Mouse (Mus musculus) CH12.LX (cell line): ENCODE measurements around the gene D630003M21Rik. TPM values are rescaled to one million over a fixed set of nuclear protein-coding genes. Genes with fewer than 3 reads are reported as not detected.
A peak's percentile ranks its signal among the peaks of the same experiment; 100 is the strongest.

ENCODE experiments used
- DNase-seq: peaks from one replicate; pipeline ENCODE4 v3.0.0-alpha.2; 2013; ENCODE audit errors: extremely low read depth
- H3K27ac ChIP-seq: 2 replicates; pipeline ENCODE4 v1.5.1; 2012; ENCODE audit warnings: low read depth, mild to moderate bottlenecking, control low read depth, moderate library complexity; ENCODE audit not compliant: insufficient read depth
- H3K27me3 ChIP-seq: replicated peaks from 2 replicates; pipeline ENCODE3; 2012; ENCODE audit warnings: inconsistent platforms
- H3K36me3 ChIP-seq, 2 experiments: replicated peaks in 1 of 2; 2 replicates each; pipeline versions ENCODE3 to v1.6.1; 2012; ENCODE audit warnings: inconsistent platforms in 1 of 2, low read length in 1 of 2, mild to moderate bottlenecking in 1 of 2, mixed read lengths in 1 of 2, moderate library complexity in 1 of 2; ENCODE audit not compliant: control insufficient read depth in 1 of 2, insufficient read depth in 1 of 2
- H3K4me1 ChIP-seq, 2 experiments: 2 replicates each; pipeline ENCODE4 v1.6.1; 2012; ENCODE audit warnings: inconsistent platforms in 1 of 2, moderate library complexity in 1 of 2; ENCODE audit not compliant: insufficient read depth in 2 of 2, control insufficient read depth in 1 of 2
- H3K4me2 ChIP-seq: 2 replicates; pipeline ENCODE4 v1.6.1; 2012; ENCODE audit warnings: low read depth, mild to moderate bottlenecking, control low read depth; ENCODE audit not compliant: poor library complexity, insufficient read depth, severe bottlenecking
- H3K4me3 ChIP-seq, 3 experiments: fragments of 150-350 bp in 1 of 3; sonication (generic) in 1 of 3; replicated peaks in 1 of 3; 2 replicates each; pipeline versions ENCODE3 to v1.5.1; 2011 to 2012; ENCODE audit warnings: low read depth in 2 of 3, low read length in 2 of 3, mild to moderate bottlenecking in 2 of 3, moderate library complexity in 2 of 3, control low read depth in 1 of 3, improper control_type of control experiment in 1 of 3, inconsistent platforms in 1 of 3, mixed read lengths in 1 of 3; ENCODE audit not compliant: poor library complexity in 1 of 3
- H3K79me2 ChIP-seq: replicated peaks from 2 replicates; pipeline ENCODE4 v1.6.1; 2012; ENCODE audit warnings: mild to moderate bottlenecking, moderate library complexity; ENCODE audit not compliant: control insufficient read depth, poor library complexity, insufficient read depth, severe bottlenecking; ENCODE audit errors: extremely low read depth
- H3K9ac ChIP-seq: 2 replicates; pipeline ENCODE4 v1.6.1; 2012; ENCODE audit warnings: low read depth, mild to moderate bottlenecking, control low read depth, moderate library complexity; ENCODE audit not compliant: insufficient read depth
- H3K9me3 ChIP-seq: replicated peaks from 2 replicates; pipeline ENCODE3; 2012; ENCODE audit warnings: low read length, inconsistent platforms, mixed read lengths
- BHLHE40 ChIP-seq: IDR thresholded peaks from 2 replicates; pipeline ENCODE4 v1.6.1; 2011; ENCODE audit warnings: mild to moderate bottlenecking, low read depth, low read length, improper control_type of control experiment
- CHD1 ChIP-seq: IDR thresholded peaks from 2 replicates; pipeline ENCODE4 v1.6.1; 2012; ENCODE audit warnings: low read depth, low read length, improper control_type of control experiment, inconsistent platforms
- CHD2 ChIP-seq: IDR thresholded peaks from 2 replicates; pipeline ENCODE4 v1.6.1; 2011; ENCODE audit warnings: low read length, improper control_type of control experiment
- CTCF ChIP-seq, 2 experiments: IDR thresholded peaks in 1 of 2; conservative IDR thresholded peaks in 1 of 2; 2 replicates each; pipeline ENCODE4 v1.5.1; 2011 to 2012; ENCODE audit warnings: low read depth in 2 of 2, low read length in 2 of 2, improper control_type of control experiment in 1 of 2, inconsistent platforms in 1 of 2, mild to moderate bottlenecking in 1 of 2, moderate library complexity in 1 of 2
- E2F4 ChIP-seq: IDR thresholded peaks from 2 replicates; pipeline ENCODE4 v1.6.1; 2011; ENCODE audit warnings: low read depth, low read length, improper control_type of control experiment; ENCODE audit not compliant: insufficient replicate concordance
- EP300 ChIP-seq: IDR thresholded peaks from 2 replicates; pipeline ENCODE4 v1.6.1; 2011; ENCODE audit warnings: low read length, improper control_type of control experiment
- ETS1 ChIP-seq: conservative IDR thresholded peaks from 2 replicates; pipeline ENCODE4 v1.6.1; 2012; ENCODE audit warnings: low read depth, mild to moderate bottlenecking, inconsistent platforms, low read length, improper control_type of control experiment, moderate library complexity
- HCFC1 ChIP-seq: IDR thresholded peaks from 2 replicates; pipeline ENCODE4 v1.6.1; 2012; ENCODE audit warnings: low read depth, mild to moderate bottlenecking, inconsistent platforms, low read length, improper control_type of control experiment
- IRF4 ChIP-seq: IDR thresholded peaks from 2 replicates; pipeline ENCODE4 v1.6.1; 2014; ENCODE audit warnings: low read depth, mild to moderate bottlenecking, inconsistent platforms, low read length, improper control_type of control experiment
- JUN ChIP-seq: IDR thresholded peaks from 2 replicates; pipeline ENCODE4 v1.6.1; 2011; ENCODE audit warnings: low read depth, mild to moderate bottlenecking, low read length, improper control_type of control experiment, moderate library complexity; ENCODE audit not compliant: insufficient read depth
- JUND ChIP-seq: conservative IDR thresholded peaks from 2 replicates; pipeline ENCODE4 v1.6.1; 2011; ENCODE audit warnings: low read depth, low read length, improper control_type of control experiment
- MAFK ChIP-seq: IDR thresholded peaks from 2 replicates; pipeline ENCODE4 v1.6.1; 2011; ENCODE audit warnings: low read length, improper control_type of control experiment; ENCODE audit not compliant: insufficient replicate concordance
- MAX ChIP-seq: IDR thresholded peaks from 2 replicates; pipeline ENCODE4 v1.6.1; 2011; ENCODE audit warnings: low read length, improper control_type of control experiment
- MAZ ChIP-seq: IDR thresholded peaks from 2 replicates; pipeline ENCODE4 v1.6.1; 2012; ENCODE audit warnings: low read depth, mild to moderate bottlenecking, inconsistent platforms, low read length, improper control_type of control experiment, moderate library complexity
- MXI1 ChIP-seq: IDR thresholded peaks from 2 replicates; pipeline ENCODE4 v1.6.1; 2011; ENCODE audit warnings: mild to moderate bottlenecking, low read depth, low read length, improper control_type of control experiment
- MYC ChIP-seq: IDR thresholded peaks from 2 replicates; pipeline ENCODE4 v1.6.1; 2011; ENCODE audit warnings: low read depth, mild to moderate bottlenecking, improper control_type of control experiment, low read length
- NELFE ChIP-seq: IDR thresholded peaks from 2 replicates; pipeline ENCODE4 v1.6.1; 2011; ENCODE audit warnings: low read depth, low read length, improper control_type of control experiment
- NRF1 ChIP-seq: IDR thresholded peaks from 2 replicates; pipeline ENCODE4 v1.6.1; 2014; ENCODE audit warnings: low read depth, mild to moderate bottlenecking, inconsistent platforms, low read length, improper control_type of control experiment, moderate library complexity
- PAX5 ChIP-seq: IDR thresholded peaks from 2 replicates; pipeline ENCODE4 v1.6.1; 2012; ENCODE audit warnings: low read length, inconsistent platforms, mixed read lengths
- POLR2A ChIP-seq: IDR thresholded peaks from 2 replicates; pipeline ENCODE4 v1.6.1; 2011; ENCODE audit warnings: low read depth, mild to moderate bottlenecking, improper control_type of control experiment, low read length
- POLR2AphosphoS2 ChIP-seq: IDR thresholded peaks from 2 replicates; pipeline ENCODE4 v1.6.1; 2011; ENCODE audit warnings: low read depth, low read length, improper control_type of control experiment
- RAD21 ChIP-seq: IDR thresholded peaks from 2 replicates; pipeline ENCODE4 v1.6.1; 2011; ENCODE audit warnings: low read depth, mild to moderate bottlenecking, low read length, improper control_type of control experiment, moderate library complexity
- SIN3A ChIP-seq: IDR thresholded peaks from 2 replicates; pipeline ENCODE4 v1.6.1; 2012; ENCODE audit warnings: low read length, improper control_type of control experiment, inconsistent platforms
- SMC3 ChIP-seq: IDR thresholded peaks from 2 replicates; pipeline ENCODE4 v1.6.1; 2011; ENCODE audit warnings: low read depth, low read length, improper control_type of control experiment
- TBP ChIP-seq: conservative IDR thresholded peaks from 2 replicates; pipeline ENCODE4 v1.6.1; 2011; ENCODE audit warnings: low read depth, low read length, improper control_type of control experiment
- UBTF ChIP-seq: IDR thresholded peaks from 2 replicates; pipeline ENCODE4 v1.6.1; 2012; ENCODE audit warnings: low read depth, mild to moderate bottlenecking, inconsistent platforms, low read length, improper control_type of control experiment, moderate library complexity
- USF1 ChIP-seq: IDR thresholded peaks from 2 replicates; pipeline ENCODE4 v1.6.1; 2014; ENCODE audit warnings: low read depth, mild to moderate bottlenecking, inconsistent platforms, low read length, improper control_type of control experiment
- USF2 ChIP-seq: conservative IDR thresholded peaks from 2 replicates; pipeline ENCODE4 v1.6.1; 2011; ENCODE audit warnings: low read depth, low read length, improper control_type of control experiment
- ZC3H11A ChIP-seq: IDR thresholded peaks from 2 replicates; pipeline ENCODE4 v1.6.1; 2012; ENCODE audit warnings: low read depth, mild to moderate bottlenecking, inconsistent platforms, low read length, improper control_type of control experiment
- ZKSCAN1 ChIP-seq: IDR thresholded peaks from 2 replicates; pipeline ENCODE4 v1.6.1; 2012; ENCODE audit warnings: low read depth, inconsistent platforms, low read length, improper control_type of control experiment, borderline replicate concordance
- ZMIZ1 ChIP-seq: IDR thresholded peaks from 2 replicates; pipeline ENCODE4 v1.6.1; 2012; ENCODE audit warnings: low read depth, mild to moderate bottlenecking, inconsistent platforms, low read length, improper control_type of control experiment
- ZNF384 ChIP-seq: IDR thresholded peaks from 2 replicates; pipeline ENCODE4 v1.6.1; 2012; ENCODE audit warnings: low read depth, low read length, improper control_type of control experiment, inconsistent platforms
- dilution Hi-C: fragments of 300-500 bp; cut with MboI; formaldehyde crosslinking; loops from 2 replicates; pipeline ENCODE4 v1.14.3; 2020; ENCODE audit warnings: low sequenced_read_pairs; ENCODE audit not compliant: extremely low pct_unique_long_range_greater_than_20kb, extremely low pct_ligation_motif_present
- in situ Hi-C: fragments of 300-500 bp; cut with MboI; formaldehyde crosslinking; loops from 3 replicates; pipeline ENCODE4 v1.14.3; 2019; ENCODE audit warnings: low sequenced_read_pairs, low pct_ligation_motif_present, low pct_unique_long_range_greater_than_20kb, mixed read lengths
- polyA plus RNA-seq: library from polyadenylated mRNA; unstranded; fragments of >175 nt; gene quantifications from 2 replicates; pipeline ENCODE4 v1.2.1, GENCODE M21; 2012; ENCODE audit warnings: low read depth; ENCODE audit not compliant: insufficient read length
- total RNA-seq, 2 experiments: library from RNA; depleted of rRNA; stranded (reverse); fragments of 300-350 nt in 1 of 2; fragments of >200 nt in 1 of 2; gene quantifications; 2 replicates each; pipeline ENCODE4 v1.2.3; 2012 to 2014

The D630003M21Rik gene
- total and polyA plus RNA-seq, 3 experiments: 0.23 to 1.4 (median 0.93) TPM

DNA sequence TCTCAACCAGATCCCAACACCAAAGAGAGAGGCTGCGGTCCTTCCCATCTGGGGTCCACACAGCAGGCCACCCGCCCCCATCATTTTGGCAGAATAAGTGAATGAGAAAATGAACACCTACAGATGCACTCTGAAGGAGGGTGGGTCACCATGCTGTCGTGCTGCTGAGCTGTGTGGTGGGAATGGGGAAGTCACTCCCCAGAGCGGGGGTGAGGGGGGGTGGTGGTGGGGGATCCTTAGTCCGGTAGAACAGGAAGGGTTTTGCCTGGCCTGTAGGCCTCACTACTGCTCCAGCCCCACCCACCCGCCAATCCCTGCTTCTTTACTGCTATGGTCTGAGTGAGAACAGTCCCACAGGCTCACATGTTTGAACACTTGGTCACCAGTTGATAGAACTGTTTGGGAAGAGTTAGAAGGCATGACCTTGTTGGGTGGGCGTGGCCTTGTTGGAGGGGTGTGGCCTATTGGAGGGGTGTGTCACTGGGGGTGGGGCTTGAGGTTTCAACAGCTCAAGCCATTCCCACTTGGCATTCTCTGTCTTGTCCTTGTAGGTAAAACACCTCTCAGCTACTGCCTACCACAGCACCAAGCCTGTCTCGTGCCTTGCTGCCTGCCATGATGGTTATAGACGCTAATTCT is 7.5 kb downstream of the D630003M21Rik start:
- H3K4me3 ChIP-seq: no peak overlapping the region

DNA sequence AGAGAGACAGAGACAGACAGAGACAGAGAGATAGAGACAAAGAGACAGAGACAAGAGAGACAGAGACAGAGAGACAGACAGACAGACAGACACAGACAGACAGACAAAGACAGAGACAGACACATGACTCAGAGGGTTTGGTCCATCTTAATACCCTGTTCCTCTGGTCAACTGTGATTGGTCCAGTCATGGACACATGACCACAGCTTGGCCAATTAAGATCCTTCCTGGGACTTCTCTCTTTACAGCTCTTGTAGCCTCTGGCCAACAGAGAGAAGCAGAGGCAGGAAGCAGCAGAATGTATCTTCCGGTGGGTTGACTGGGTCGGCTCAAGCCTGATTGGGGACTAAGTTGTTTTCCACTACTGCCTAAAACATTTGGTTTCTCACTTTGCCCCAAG is 9.5 kb downstream of the D630003M21Rik start:
- dilution Hi-C loops: no loop called here
- H3K27me3 ChIP-seq: peaks cover 16% of the 10 kb centered on the region
- TF ChIP-seq PAX5 (no peak), UBTF (no peak), JUND (no peak), CTCF (conservative IDR thresholded peaks at IDR 0.05 in 1 of 2, IDR thresholded peaks at IDR 0.05 in 1 of 2; ENCODE audit: low read depth in 2 of 2, low read length in 2 of 2) (no peak), SMC3 (no peak), MAZ (no peak), MYC (no peak), ZC3H11A (no peak), JUN (no peak), RAD21 (no peak), MXI1 (no peak), BHLHE40 (no peak), CHD1 (no peak), EP300 (no peak), TBP (no peak), E2F4 (no peak), USF1 (peak; percentile 79), ETS1 (no peak), MAX (peak; percentile 24; the same call in 1 of the 2 replicates), ZMIZ1 (no peak), POLR2A (0 out of 2 replicates have a peak, but pooled peaks have one; percentile 29), NELFE (no peak), HCFC1 (no peak), SIN3A (no peak), NRF1 (no peak), MAFK (no peak), CHD2 (no peak), IRF4 (no peak), POLR2AphosphoS2 (no peak), ZNF384 (no peak)

More for the DNA sequence above, 7.5 kb downstream of the D630003M21Rik start:
- Histone ChIP-seq H3K9me3 (peaks cover 9% of the 10 kb centered on the region), H3K4me2 (no peak overlapping the region), H3K79me2 (no peaks in the 10 kb centered on the region), H3K27ac (no peak overlapping the region), H3K4me1 (peaks cover 21 to 37% of the 10 kb centered on the region in 2 experiments), H3K9ac (no peak overlapping the region), H3K36me3 (no peaks in the 10 kb centered on the region), H3K27me3 (peaks cover 21% of the 10 kb centered on the region)
- no peak for TF ChIP-seq USF2
- no peak for TF ChIP-seq MAFK
- TF ChIP-seq PAX5: no peak
- no peak for TF ChIP-seq RAD21
- no peak for TF ChIP-seq NRF1
- no peak for TF ChIP-seq EP300
- no peak for TF ChIP-seq ZKSCAN1
- TF ChIP-seq CHD2: no peak
- TF ChIP-seq BHLHE40: no peak
- no peak for TF ChIP-seq E2F4
- in situ Hi-C loops: no loop called here
- no peak for DNase-seq
- dilution Hi-C loops: no loop called here

More for the DNA sequence above, 9.5 kb downstream of the D630003M21Rik start:
- DNase-seq: peak; percentile 38
- H3K4me1 ChIP-seq: peaks cover 23 to 36% of the 10 kb centered on the region in 2 experiments
- no peak overlapping the region for H3K4me3 ChIP-seq
- in situ Hi-C loops: loop anchor here (5.0 kb wide), 1 partner anchor 38 kb away; the partner anchor contains the start of gene Bpi
- no peaks in the 10 kb centered on the region for H3K36me3 ChIP-seq
- H3K9me3 ChIP-seq: peaks cover 9% of the 10 kb centered on the region
- H3K4me2 ChIP-seq: no peak overlapping the region
- H3K9ac ChIP-seq: no peak overlapping the region
- H3K79me2 ChIP-seq: no peaks in the 10 kb centered on the region
- no peak overlapping the region for H3K27ac ChIP-seq
